Mouse (Mus musculus) limb, embryonic 14.5 days (tissue): ENCODE data around the gene Ikzf1. TPM values are rescaled to one million over a fixed set of nuclear protein-coding genes. Genes with fewer than 3 reads are reported as not detected.

Source experiments
- ATAC-seq: fragments of 200-750 bp; cut with Nextera tagmentation; 2 replicates; pipeline ENCODE4 v1.8.0; 2017; ENCODE audit warnings: low read depth, moderate number of reproducible peaks, moderate TSS enrichment; ENCODE audit not compliant: low FRiP score
- DNase-seq: peaks from one replicate; pipeline ENCODE4 v3.0.0-alpha.2; 2015; ENCODE audit warnings: low spot score
- H3K27ac ChIP-seq: fragments of 300-500 bp; sonication (generic); replicated peaks from 2 replicates; pipeline ENCODE4 v1.5.1; 2014; ENCODE audit warnings: low read depth, mild to moderate bottlenecking, low read length, moderate library complexity, mixed read lengths
- H3K27me3 ChIP-seq: fragments of 300-500 bp; sonication (generic); 2 replicates; pipeline ENCODE4 v1.6.1; 2014; ENCODE audit warnings: low read length, mixed read lengths; ENCODE audit not compliant: control insufficient read depth, insufficient read depth
- H3K36me3 ChIP-seq: fragments of 300-500 bp; sonication (generic); 2 replicates; pipeline ENCODE4 v1.6.1; 2014; ENCODE audit warnings: mild to moderate bottlenecking, low read length, moderate library complexity, mixed read lengths; ENCODE audit not compliant: control insufficient read depth, insufficient read depth
- H3K4me1 ChIP-seq: fragments of 300-500 bp; sonication (generic); 2 replicates; pipeline ENCODE4 v1.6.1; 2014; ENCODE audit warnings: antibody characterized with exemption, low read length, mixed read lengths; ENCODE audit not compliant: control insufficient read depth, insufficient read depth
- H3K4me2 ChIP-seq: fragments of 300-500 bp; sonication (generic); replicated peaks from 2 replicates; pipeline ENCODE4 v1.6.1; 2014; ENCODE audit warnings: low read depth, mild to moderate bottlenecking, low read length, moderate library complexity; ENCODE audit not compliant: severe bottlenecking
- H3K4me3 ChIP-seq: fragments of 300-500 bp; sonication (generic); replicated peaks from 2 replicates; pipeline ENCODE4 v1.5.1; 2014; ENCODE audit warnings: low read length
- H3K9ac ChIP-seq: fragments of 300-500 bp; sonication (generic); 2 replicates; pipeline ENCODE4 v1.6.1; 2014; ENCODE audit warnings: mild to moderate bottlenecking, low read depth, low read length, moderate library complexity; ENCODE audit not compliant: severe bottlenecking
- H3K9me3 ChIP-seq: fragments of 300-500 bp; sonication (generic); 2 replicates; pipeline ENCODE4 v1.6.1; 2016; ENCODE audit warnings: low read length; ENCODE audit not compliant: control insufficient read depth
- POLR2A ChIP-seq: fragments of 200-500 bp; IDR thresholded peaks from 2 replicates; pipeline ENCODE4 v1.8.0; 2012; ENCODE audit warnings: inconsistent platforms, mild to moderate bottlenecking, moderate library complexity, borderline replicate concordance; ENCODE audit not compliant: insufficient read depth, insufficient read length; ENCODE audit errors: extremely low read depth
- WGBS: fragments of 180-500 bp; shearing (Covaris S2); extraction: QIAGEN DNeasy Blood & Tissue Kit; methylation state at CpG from one replicate; pipeline ENCODE4 v1.1.7; 2014; 5-methylcytosine and 5-hydroxymethylcytosine counted together
- polyA plus RNA-seq, 2 experiments: library from polyadenylated mRNA; depleted of rRNA in 1 of 2; stranded (reverse) in 1 of 2; unstranded in 1 of 2; fragments of >200 nt; fragmentation: Nextera tagmentation in 1 of 2; extraction: Ambion mirVana in 1 of 2; gene quantifications; 2 replicates each; pipeline versions ENCODE4 v1.2.1 to v1.2.3; 2012 to 2014

Gene Ikzf1
- polyA plus RNA-seq, 2 experiments = 3.5 to 5.0 TPM

DNA sequence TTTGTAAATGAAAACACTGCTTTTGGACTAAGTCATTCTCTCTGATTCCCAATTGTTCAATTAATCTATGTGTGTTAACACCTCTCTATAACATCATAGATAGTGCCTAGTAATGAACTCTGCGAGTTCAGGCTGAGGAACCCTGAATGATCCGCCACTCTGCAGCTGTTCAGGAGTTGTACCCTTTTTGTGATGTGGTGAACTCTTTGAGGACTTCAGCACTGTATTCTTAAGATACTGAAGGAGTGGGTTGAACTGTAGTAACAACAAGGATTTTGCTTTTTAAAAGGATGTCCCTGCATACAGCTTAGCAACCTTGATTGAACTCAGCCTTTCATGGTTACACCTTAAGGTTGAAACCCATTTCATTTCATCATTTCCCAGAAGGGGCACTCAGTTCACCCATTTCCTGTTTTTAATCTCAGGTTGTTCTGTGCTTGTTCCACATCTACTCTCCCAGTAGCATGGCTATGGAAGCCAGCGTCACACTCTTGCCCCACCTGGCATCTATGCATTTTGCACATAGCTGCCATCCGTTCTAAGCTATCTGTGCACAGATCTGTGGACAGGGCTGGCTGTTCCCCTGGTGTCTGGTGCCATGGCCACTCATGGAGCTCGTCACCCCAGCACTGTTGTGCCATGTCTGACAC, 41.2 kb downstream of the Ikzf1 start:
- WGBS = 84% methylated on average over 5 of the region's 5 CpGs
- H3K36me3 ChIP-seq = no peaks in the 10 kb centered on the region
- no peak overlapping the region for H3K9ac ChIP-seq
- ATAC-seq (no peak), DNase-seq (no peak)
- H3K4me3 ChIP-seq = no peak overlapping the region
- H3K4me1 ChIP-seq = no peaks in the 10 kb centered on the region
- H3K4me2 ChIP-seq = no peak overlapping the region
- no peak overlapping the region for H3K27ac ChIP-seq
- no peaks in the 10 kb centered on the region for H3K27me3 ChIP-seq
- no peak for TF ChIP-seq POLR2A
- no peaks in the 10 kb centered on the region for H3K9me3 ChIP-seq

DNA sequence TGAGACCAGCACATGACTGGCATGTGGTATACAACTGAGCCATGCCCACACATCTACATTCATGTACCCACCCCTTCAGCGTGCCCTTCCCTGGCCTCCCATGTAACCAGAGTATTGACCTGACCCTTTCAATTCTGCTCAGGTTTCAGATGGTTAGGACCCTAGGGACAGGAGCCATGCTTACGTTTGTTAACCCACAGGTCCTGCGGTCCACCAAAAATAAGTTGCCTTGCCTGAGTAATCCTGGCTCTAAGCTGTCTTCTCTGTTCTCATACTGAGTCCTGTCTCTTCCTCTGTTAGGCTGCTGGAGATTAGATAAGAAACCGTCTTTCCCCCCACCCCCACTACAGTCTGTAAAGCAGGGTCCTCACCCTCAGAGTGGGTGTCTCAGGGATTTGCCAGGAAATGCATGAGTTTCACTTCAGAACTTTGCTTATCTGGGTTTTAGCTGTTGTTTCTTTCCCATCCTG, 42.0 kb downstream of the Ikzf1 start:
- Histone ChIP-seq H3K27me3 (no peaks in the 10 kb centered on the region), H3K4me3 (no peak overlapping the region), H3K4me1 (no peaks in the 10 kb centered on the region), H3K9ac (no peak overlapping the region), H3K9me3 (no peaks in the 10 kb centered on the region), H3K27ac (no peak overlapping the region), H3K36me3 (no peaks in the 10 kb centered on the region), H3K4me2 (no peak overlapping the region)
- 78% methylated on average over 4 of the region's 4 CpGs for WGBS
- no peak for TF ChIP-seq POLR2A
- no peak for ATAC-seq
- DNase-seq = no peak

DNA sequence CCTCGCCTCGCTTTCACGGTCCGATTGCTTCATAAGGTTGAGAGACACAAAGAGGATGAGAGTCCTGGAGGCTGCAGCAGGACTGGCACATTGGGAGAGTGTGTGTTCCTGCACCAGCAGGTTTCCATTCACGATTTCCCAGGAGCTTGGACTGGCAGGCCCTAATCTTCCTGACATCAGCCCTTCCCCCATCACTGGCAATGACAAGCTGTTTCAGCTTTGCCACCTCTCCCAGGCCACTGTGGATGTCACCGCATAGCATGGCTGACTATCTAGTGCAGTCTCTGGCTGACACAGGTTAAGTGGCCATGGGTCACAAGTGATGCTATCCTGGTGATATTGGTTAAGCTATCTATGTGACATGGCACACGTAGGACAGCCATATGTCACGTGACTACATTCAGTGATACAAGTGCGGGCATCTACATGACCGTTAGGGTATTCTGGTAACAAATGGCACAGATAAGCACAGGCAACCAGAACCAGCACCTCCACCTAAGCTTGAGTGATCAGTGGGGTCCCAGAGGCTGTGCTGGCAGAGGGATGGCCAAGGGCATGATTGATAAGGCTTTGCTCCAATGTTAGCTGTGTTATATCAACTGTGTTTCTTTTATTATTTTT, 43.2 kb downstream of the Ikzf1 start:
- Histone ChIP-seq H3K9ac (no peak overlapping the region), H3K4me3 (no peak overlapping the region), H3K36me3 (no peaks in the 10 kb centered on the region), H3K27ac (no peak overlapping the region), H3K27me3 (no peaks in the 10 kb centered on the region), H3K9me3 (no peaks in the 10 kb centered on the region), H3K4me2 (no peak overlapping the region), H3K4me1 (no peaks in the 10 kb centered on the region)
- no peak for TF ChIP-seq POLR2A
- no peak for DNase-seq
- WGBS = 87% methylated on average over 10 of the region's 10 CpGs
- ATAC-seq = no peak

DNA sequence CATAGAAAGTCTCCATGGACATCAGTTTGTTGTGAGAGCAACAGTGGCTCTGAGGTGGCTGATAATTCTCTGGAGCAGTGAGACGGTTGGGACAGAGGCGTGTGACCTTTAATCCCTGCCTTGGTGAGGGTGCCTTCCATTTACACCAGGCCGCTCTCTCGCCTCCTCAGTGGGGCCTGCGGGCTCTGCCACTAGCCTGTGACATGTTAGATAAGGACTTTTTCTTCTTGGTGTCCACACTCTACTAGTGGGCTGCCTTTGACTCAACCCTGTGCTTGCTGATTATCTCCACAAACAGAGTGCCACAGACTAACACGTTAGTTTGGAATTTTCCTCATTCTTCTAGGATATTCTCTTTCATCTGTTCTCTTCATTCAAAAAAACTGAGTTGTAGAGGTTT, 44.4 kb downstream of the Ikzf1 start:
- no peaks in the 10 kb centered on the region for H3K4me1 ChIP-seq
- H3K27ac ChIP-seq = no peak overlapping the region
- H3K36me3 ChIP-seq = no peaks in the 10 kb centered on the region
- H3K9me3 ChIP-seq = no peaks in the 10 kb centered on the region
- ATAC-seq (no peak), DNase-seq (no peak)
- H3K4me3 ChIP-seq = no peak overlapping the region
- no peaks in the 10 kb centered on the region for H3K27me3 ChIP-seq
- WGBS = 79% methylated on average over 6 of the region's 6 CpGs
- TF ChIP-seq POLR2A = no peak
- no peak overlapping the region for H3K9ac ChIP-seq
- H3K4me2 ChIP-seq = no peak overlapping the region

DNA sequence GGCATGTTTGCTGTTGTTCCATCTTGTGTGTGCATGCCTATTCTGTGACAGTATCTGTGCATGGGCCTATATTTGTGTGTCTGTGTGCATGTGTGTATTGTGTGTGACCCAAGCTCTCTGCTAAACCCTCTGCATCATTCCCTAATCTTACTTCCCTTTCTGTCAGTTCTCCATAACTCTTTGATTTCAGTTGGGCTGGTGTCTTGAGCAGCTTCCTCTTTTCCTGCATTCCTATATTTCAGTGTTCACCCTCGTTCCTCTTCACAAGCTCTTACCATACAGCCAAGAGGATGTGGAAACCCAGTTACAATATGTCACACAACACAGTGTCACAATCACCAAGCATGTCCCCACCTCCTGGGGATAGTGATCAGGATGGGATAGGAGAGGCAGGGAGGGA, 45.3 kb downstream of the Ikzf1 start:
- Histone ChIP-seq H3K4me3 (no peak overlapping the region), H3K4me2 (no peak overlapping the region), H3K9me3 (no peaks in the 10 kb centered on the region), H3K4me1 (no peaks in the 10 kb centered on the region), H3K27ac (no peak overlapping the region), H3K36me3 (no peaks in the 10 kb centered on the region), H3K27me3 (no peaks in the 10 kb centered on the region), H3K9ac (no peak overlapping the region)
- 82% methylated on average over 1 of the region's 1 CpGs for WGBS
- ATAC-seq (no peak), DNase-seq (no peak)
- TF ChIP-seq POLR2A = no peak
